In the genomic region with DNA sequence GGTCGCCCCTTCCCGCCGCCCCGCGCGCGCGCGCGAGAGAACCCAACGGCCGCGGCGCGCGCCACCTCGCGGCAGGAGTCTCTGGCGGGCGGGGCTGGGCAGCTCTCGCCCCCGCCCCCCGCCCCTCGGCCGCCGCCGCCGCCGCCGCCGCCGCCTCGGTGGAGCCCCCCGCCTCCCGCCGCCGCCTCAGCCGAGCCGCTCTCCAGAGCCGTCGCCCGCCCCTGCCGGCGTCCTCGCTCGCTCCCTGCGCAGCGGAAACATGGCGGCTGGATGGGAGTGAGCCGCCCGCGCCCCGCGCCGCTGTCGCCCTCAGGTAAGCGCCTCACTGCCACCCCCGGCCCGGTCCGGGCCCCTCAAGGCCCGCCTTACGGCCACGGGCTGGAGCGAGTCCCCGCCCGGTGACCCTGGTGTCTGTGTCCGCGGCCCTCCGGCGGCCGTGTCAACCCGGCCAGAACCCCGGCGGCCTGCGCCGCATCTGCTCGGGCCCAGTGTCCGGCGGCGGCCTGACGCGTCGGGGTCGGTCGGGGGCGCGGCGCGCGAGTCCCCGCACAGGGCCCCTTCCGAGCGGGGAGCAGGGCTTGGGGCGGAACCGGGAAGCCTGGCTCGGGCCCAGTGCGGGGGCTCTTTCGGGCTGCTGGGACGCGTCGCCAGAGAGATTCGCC, we compare ENCODE assay signal across 8 mouse cellular contexts. TPM values are rescaled to one million over a fixed set of nuclear protein-coding genes. Genes with fewer than 3 reads are reported as not detected.
DNase-seq lines count a peak whose midpoint lies in the region; ATAC-seq lines count a peak whose summit lies in the region.

Gene Scmh1 (plus strand): TSS at position 138 of the 662 bp plus-strand sequence.

- ATAC-seq in activated CD4-positive, CD25-positive, alpha-beta regulatory T cell, adult 4 months, result peak; percentile 71
- ATAC-seq in hindbrain, embryonic 14.5 days (ENCODE audit: low FRiP score), result peak; percentile 89

- peak within 1 kb of the TSS; percentile 98 for H3K9ac ChIP-seq in hindbrain, embryonic 14.5 days

- peaks cover 28% of the 10 kb centered on the region for H3K4me1 ChIP-seq in hindbrain, embryonic 14.5 days (replicated peaks; ENCODE audit: control insufficient read depth, insufficient read depth, low read length)

- peak; percentile 42 to 83 for DNase-seq in cerebellum, postnatal 4 days (ENCODE audit: low spot score in 2 of 2)
- peak; percentile 32 for DNase-seq in gastrocnemius, adult 18-20 months (ENCODE audit: low spot score)
- peak; percentile 82 for DNase-seq in hindbrain, embryonic 14.5 days (ENCODE audit: low spot score)
- peak; percentile 18 for DNase-seq in left cerebral cortex, adult 11 months (ENCODE audit: low spot score)
- DNase-seq in lung, postnatal 36 days, result peak; percentile 69
- DNase-seq in retina, embryonic 14.5 days (ENCODE audit: low spot score), result peak; percentile 83
- peak; percentile 74 for DNase-seq in urinary bladder, adult 2 months (ENCODE audit: low spot score)

- H3K27ac ChIP-seq in hindbrain, embryonic 14.5 days, result peak within 1 kb of the TSS; percentile 95

- peak within 1 kb of the TSS; percentile 76 for H3K4me2 ChIP-seq in hindbrain, embryonic 14.5 days (replicated peaks)

- H3K27me3 ChIP-seq in hindbrain, embryonic 14.5 days (ENCODE audit: control insufficient read depth, insufficient read depth, low read length), result no peaks in the 10 kb centered on the region

- no peaks in the 10 kb centered on the region for H3K9me3 ChIP-seq in hindbrain, embryonic 14.5 days (ENCODE audit: control insufficient read depth, low read length)

- no peaks in the 10 kb centered on the region for H3K36me3 ChIP-seq in hindbrain, embryonic 14.5 days (replicated peaks; ENCODE audit: control insufficient read depth, insufficient read depth)

- H3K4me3 ChIP-seq in hindbrain, embryonic 14.5 days (replicated peaks; ENCODE audit: low read length), result peak within 1 kb of the TSS; percentile 97

- under 1% methylated on average over 74 of the region's 102 CpGs for WGBS in hindbrain, embryonic 14.5 days

RNA-seq across cellular contexts. Expression of gene Scmh1, which starts in this region (rescaled TPM):
- polyA plus RNA-seq in activated CD4-positive, CD25-positive, alpha-beta regulatory T cell, adult 4 months (2017; shearing (Covaris generic)), result 1 to 10 TPM; 6.9 to 8.5 TPM
- total RNA-seq in gastrocnemius, adult 18-20 months (2021), result 10 to 100 TPM; 43.5 to 46.9 TPM
- 73.3 and 76.8 TPM in 2 replicates for polyA plus RNA-seq in hindbrain, embryonic 14.5 days (2014; fragmentation: Nextera tagmentation; extraction: Ambion mirVana)
- polyA plus RNA-seq in urinary bladder, adult 2 months (2012; rRNA removed), result 98.1 and 109 TPM in 2 replicates

Comparison
In these comparisons a context has a peak if more than half of its experiments do, and no peak if none do; other contexts are left out.
1. Peak in every context shown above with its lines: DNase-seq, ATAC-seq, H3K4me3 ChIP-seq and H3K27ac ChIP-seq.
2. DNase-seq: peak in every context shown above with its lines; median percentile 83 in retina, embryonic 14.5 days; 82 in hindbrain, embryonic 14.5 days; 74 in urinary bladder, adult 2 months; 69 in lung, postnatal 36 days; 62 in cerebellum, postnatal 4 days; 32 in gastrocnemius, adult 18-20 months; 18 in left cerebral cortex, adult 11 months.